Mouse (Mus musculus) sigmoid colon, adult 10 weeks (tissue): Measurements from ENCODE around the gene Tac4. TPM values are rescaled to one million over a fixed set of nuclear protein-coding genes. Genes with fewer than 3 reads are reported as not detected.

Experiments
- polyA plus RNA-seq: library from polyadenylated mRNA; stranded (reverse); fragments of 350-450 nt; fragmentation: Illumina TruSeq; extraction: RNeasy Lipid Tissue Mini Kit (QIAGEN cat#74804); gene quantifications from one replicate; pipeline ENCODE4 v1.2.3, GENCODE M21; 2014; ENCODE audit warnings: low read depth, low replicate concordance

The Tac4 gene
- polyA plus RNA-seq, result not detected

DNA sequence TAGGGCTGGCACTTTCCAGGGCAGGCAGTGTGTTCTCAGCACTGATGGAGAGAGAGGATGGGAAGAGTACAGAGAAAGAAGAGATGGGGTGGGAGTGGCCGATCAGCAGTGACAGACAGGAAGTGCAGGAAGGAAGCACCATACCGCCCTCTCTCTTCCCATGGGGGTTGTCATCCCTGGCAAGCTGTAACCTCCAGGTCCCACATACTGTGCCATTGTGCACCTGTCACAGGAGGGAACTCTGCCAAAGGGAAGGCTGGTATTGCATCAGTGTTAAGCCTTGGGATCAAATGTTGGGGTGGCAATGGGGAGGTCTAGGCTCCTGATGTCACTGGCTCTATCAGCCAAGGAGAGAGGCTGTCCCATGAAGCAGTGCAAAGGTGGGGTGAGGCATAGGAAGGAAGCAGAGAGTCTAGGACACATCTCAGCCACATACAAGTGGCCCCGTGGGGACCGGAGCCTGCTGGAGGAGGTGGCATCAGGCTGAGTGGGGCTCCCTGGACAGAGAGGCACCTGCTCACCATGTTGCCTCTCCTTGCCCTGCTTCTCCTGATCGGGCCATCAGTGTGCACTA, at the start of gene Tac4:
Tac4 (plus strand) TSS at position 352 of the 574 bp plus-strand sequence.

DNA sequence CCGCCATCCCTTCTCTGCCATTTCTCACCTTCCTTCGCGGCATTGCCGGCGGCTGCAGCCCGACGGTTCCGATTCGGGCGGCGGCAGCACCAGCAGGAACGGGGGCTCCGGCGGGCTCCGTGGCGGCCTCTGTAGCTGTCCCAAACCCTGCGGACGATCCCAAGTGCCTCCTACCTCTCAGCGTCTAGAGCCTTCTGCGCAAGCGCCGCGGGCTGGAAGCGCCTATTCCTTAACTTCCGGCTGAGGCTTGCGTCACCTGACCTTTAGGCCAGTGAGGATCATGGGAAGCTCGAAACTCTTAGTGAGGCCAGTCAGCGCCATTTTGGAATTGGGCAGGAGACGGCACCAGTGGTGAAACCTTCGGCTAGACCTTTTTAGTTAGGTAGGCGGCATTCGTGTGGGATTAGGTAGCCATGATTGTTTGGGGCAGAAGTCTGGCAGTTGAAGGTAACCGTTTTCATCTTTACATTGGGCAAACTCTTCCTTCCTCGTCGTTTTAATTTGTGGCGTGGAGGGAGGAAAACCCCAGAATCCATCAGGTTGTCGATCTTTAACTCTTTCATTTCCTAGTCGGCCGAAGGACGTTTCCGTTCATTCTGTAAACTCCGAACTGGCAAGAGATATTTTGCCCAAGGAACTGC, 48.8 kb downstream of the Tac4 start, which contains the start of gene Kat7:
Kat7 (minus strand) TSS at position 240 of the 641 bp plus-strand sequence.

Other genes with a start within 250 kb of the Tac4 start
- gene Pdk2, start 220.2 kb upstream of the Tac4 start, polyA plus RNA-seq, result 3.7 TPM
- gene Itga3, start 184.7 kb upstream of the Tac4 start, polyA plus RNA-seq, result 1.5 TPM
- gene Dlx3, start 141.4 kb upstream of the Tac4 start, polyA plus RNA-seq, result not detected
- not detected for gene Dlx4, start 115.3 kb upstream of the Tac4 start, polyA plus RNA-seq
- 45.3 TPM for gene Kat7, start 48.7 kb downstream of the Tac4 start, polyA plus RNA-seq
- 2.1 TPM for gene Fam117a, start 75.5 kb downstream of the Tac4 start, polyA plus RNA-seq
- 59.2 TPM for gene Slc35b1, start 123.2 kb downstream of the Tac4 start, polyA plus RNA-seq
- gene Spop, start 152.6 kb downstream of the Tac4 start, polyA plus RNA-seq, result 158 TPM